Comparison of ENCODE assay signal across 7 mouse cellular contexts in the genomic region with DNA sequence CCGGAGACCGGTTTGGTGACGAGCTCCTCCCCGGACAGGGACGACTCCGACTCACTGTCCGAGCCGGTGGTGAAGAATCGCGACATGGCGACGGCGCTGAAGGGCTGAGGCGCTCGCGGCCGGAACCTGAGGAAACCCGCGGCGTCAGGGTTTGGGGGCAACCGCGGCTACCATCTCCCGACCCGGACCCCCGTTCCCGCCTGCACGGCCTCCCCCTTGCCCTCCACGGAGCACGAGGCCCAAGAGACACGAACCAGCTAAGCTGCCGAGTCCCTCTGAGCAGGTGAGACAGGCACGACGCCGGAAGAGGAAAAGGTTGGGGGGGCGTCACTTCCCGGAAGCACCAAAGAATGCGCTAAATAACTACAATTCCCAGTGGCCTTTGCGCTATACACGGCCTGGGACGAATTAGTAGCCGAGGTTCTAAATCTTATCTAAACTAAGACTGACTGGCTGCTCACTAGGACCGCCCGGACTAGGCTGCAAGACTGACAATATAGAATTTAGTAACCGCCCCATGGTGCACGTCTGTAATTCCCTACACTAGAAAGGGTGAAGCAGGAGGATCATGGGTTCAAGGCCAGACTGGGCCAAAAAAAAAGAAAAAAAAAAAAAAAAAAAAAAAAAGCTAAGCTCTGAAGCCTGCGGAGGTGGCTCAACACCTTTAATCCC. TPM values are rescaled to one million over a fixed set of nuclear protein-coding genes. Genes with fewer than 3 reads are reported as not detected.
A peak's percentile ranks its signal among the peaks of the same experiment; 100 is the strongest.
DNase-seq lines count a peak whose midpoint lies in the region; ATAC-seq lines count a peak whose summit lies in the region.

Eif3c (minus strand) TSS at position 318 of the 672 bp plus-strand sequence.

- ATAC-seq in inflammation-experienced regulatory T-cells, adult 6 months, result peak; percentile 97
- ATAC-seq in megakaryocyte-erythroid progenitor cell, adult 5-6 weeks (replicated peaks; ENCODE audit: low FRiP score, low TSS enrichment, poor library complexity, severe bottlenecking), result peak; percentile 95

- intact Hi-C loops in gastrocnemius, postnatal 14 days (cut with DNase I; ENCODE audit: low total_unique reads), result no loop called here
- intact Hi-C loops in left cerebral cortex, postnatal 10 days (cut with DNase I), result no loop called here

- DNase-seq in adrenal gland, adult 18-20 months (ENCODE audit: low spot score in 2 of 2), result peak; percentile 72 to 78
- DNase-seq in embryo, embryonic 10.5 days (ENCODE audit: low spot score), result peak; percentile 97
- peak; percentile 78 for DNase-seq in gastrocnemius, postnatal 14 days
- DNase-seq in left cerebral cortex, postnatal 10 days (ENCODE audit: extremely low spot score in 1 of 2, low spot score in 2 of 2), result peak; percentile 87
- peak; percentile 85 for DNase-seq in right cerebral cortex, postnatal 25 days

RNA-seq across cellular contexts. Expression of gene Eif3c, which starts in this region (rescaled TPM):
- total RNA-seq in adrenal gland, adult 18-20 months (2021), result 100 to 1,000 TPM; 199 to 243 TPM
- total RNA-seq in gastrocnemius, postnatal 14 days (2021), result 100 to 1,000 TPM; 135 to 136 TPM
- polyA plus RNA-seq in inflammation-experienced regulatory T-cells, adult 6 months (2017; shearing (Covaris generic)), result 100 to 1,000 TPM; 219 to 232 (median 230) TPM
- 100 to 1,000 TPM; 194 to 195 TPM for total RNA-seq in left cerebral cortex, postnatal 10 days (2021)
- 193 and 244 TPM in 2 replicates for total RNA-seq in megakaryocyte-erythroid progenitor cell, adult 5-6 weeks (2014; fragmentation: Nextera tagmentation)
- 286 and 298 TPM in 2 replicates for total RNA-seq in megakaryocyte-erythroid progenitor cell, adult 5-6 weeks (2017)

Comparison
In these comparisons a context has a peak if more than half of its experiments do, and no peak if none do; other contexts are left out.
1. Peak in every context shown above with its lines: DNase-seq and ATAC-seq.